Mouse (Mus musculus) granulocyte monocyte progenitor cell, adult 5-6 weeks (primary cell): ENCODE measurements around the gene Grem2. TPM values are rescaled to one million over a fixed set of nuclear protein-coding genes. Genes with fewer than 3 reads are reported as not detected.

Experiments
- ATAC-seq: replicated peaks from 2 replicates; pipeline ENCODE4 v1.8.0; 2016; ENCODE audit warnings: mild to moderate bottlenecking, moderate TSS enrichment, inconsistent platforms; ENCODE audit not compliant: poor library complexity, severe bottlenecking
- total RNA-seq, 2 experiments: library from RNA; stranded (forward) in 1 of 2; stranded (reverse) in 1 of 2; fragments of 200-712, 200-1000 nt in 1 of 2; fragments of >200 nt in 1 of 2; fragmentation: Nextera tagmentation in 1 of 2; gene quantifications; 2 replicates each; pipeline ENCODE4 v1.2.3; 2014 to 2017

The Grem2 gene
- total RNA-seq (2014; fragmentation: Nextera tagmentation) (not detected in 2 replicates), total RNA-seq (2017) (not detected in 2 replicates)

GRCm38 (mm10) chr1:174921298-174921955 lies at the start of gene Grem2:
Gene Grem2, minus strand, starts transcription at chr1:174921819.
- peak; percentile 53 for ATAC-seq

DNA sequence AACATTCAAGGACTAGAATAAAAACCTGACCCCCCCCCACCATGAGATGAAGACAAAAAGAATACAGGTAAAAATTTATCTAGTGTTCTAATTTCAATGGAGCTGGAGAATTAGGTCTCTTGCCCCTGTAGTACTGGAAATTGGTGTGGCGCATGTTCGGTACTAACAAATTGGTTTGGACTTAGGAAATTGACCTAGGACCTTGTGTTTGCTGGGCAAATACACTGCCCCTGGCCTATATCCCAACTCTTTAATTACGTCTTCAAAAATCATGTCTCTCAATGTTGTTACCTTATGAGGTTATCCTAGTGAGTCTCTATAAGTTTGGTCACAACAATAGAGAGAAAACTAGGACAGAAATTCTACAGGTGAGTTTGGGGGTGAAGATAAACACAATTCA lies 38.2 kb upstream of the Grem2 start:
- no peak for ATAC-seq

GRCm38 (mm10) chr1:174931003-174931619 lies 9.5 kb upstream of the Grem2 start:
- no peak for ATAC-seq

DNA sequence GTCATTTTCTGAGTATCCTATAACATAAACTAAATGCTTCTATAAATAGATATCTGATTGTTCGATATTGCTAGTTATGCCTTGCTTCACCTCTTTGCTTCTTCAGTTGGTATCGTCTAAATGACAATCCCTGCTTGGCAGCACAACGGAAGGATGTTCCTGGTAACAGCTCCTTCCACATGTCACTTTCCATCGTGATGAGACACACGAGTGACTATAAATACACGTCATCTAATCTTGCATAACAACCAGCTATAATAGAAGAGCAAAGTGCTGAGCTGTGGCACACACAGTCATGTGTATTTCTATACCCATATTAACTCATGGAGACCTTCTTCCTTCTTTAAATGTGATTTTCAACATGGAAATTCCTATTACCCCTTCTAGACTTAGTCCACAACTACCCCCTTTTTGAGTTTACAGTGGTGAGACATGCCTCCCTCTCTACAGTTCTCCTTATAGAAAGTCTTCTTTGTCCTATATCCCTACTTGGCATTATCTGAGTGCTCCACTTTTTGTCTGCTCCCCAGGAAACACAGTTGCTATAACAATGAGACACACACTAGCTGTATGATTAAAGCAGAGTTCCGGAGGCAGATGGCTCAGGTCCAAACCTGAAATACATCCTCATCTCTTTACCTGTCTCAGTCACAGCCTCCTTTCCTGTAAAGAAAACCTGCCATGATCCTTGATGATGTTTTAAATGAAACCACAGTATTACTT lies 8.0 kb upstream of the Grem2 start:
- no peak for ATAC-seq

DNA sequence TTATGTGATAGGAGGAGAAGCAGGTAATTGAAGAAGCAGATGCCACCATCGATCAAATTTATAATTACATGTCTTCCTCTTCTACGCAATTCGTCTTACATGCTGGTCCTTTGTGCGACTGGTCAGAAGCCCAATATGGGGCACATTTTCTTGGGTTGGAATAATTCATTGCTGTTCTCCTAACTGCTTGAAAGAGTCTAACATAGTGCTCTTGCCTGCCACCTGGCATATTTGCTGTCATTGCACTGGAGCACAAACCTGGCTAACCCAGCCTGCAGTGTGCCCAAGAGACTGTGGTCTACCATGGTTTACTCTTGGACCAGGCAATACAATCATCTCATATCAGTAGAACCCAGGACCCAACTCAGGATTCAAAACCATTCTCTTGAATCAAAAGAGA lies 2.7 kb downstream of the Grem2 start:
- ATAC-seq = no peak

- no peak for ATAC-seq
These were observed 3.3 kb downstream of the Grem2 start for GRCm38 (mm10) chr1:174918236-174918870.

DNA sequence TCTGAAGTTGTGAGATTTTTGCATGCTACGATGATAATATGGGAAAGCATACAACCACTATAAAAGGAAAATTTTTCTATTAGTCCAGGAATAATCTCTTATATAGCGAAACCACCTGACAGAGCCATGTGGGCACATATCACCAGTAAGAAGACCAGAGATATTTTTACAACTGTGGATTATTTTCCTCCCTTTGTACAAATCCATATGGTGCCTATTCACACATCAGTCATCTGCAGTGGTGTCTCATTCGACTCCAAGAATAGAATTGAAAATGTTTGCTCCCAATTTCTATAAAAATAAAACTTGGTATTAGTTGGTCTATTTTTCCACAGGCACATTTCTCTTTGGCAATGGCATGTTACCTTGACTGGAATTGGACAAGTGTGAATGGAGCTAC lies 11.8 kb downstream of the Grem2 start:
- ATAC-seq = no peak

DNA sequence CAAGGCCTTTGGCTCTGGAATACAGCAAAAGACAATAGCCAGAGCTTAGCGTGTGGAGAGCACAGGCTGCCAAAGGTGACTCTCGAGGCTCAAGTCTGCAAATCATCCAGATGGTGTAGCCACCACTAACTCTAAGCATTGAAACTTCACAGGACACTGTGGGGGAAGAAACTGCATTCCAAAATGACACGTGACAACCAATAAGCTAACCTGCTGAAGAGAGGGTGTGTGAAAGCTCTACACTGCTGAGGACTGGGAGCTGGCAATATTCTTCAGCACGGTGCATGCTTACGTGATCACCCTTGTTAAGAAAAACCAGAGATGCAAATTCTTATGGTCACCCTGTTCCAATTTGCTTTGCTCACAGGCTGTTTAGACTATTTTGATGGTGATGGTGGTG lies 13.4 kb downstream of the Grem2 start:
- no peak for ATAC-seq

DNA sequence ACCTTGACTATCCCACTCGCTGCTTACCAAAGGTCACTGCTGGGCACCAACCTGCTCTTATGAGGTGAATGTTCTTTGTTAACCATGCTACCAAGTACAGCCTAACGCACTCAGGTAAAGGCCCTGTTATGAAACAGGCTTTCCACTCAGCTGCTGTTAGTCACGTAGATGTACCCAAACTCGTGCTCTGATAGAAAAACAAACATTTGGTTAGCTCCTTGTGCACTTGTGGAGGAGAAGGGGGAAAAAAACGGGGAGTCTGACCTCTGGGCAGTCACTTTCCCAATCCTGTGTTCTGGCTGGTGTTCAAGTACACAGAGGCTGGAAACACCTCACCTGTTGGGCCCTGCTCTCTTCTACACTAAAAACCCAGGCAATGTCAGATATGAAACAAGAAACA lies 14.0 kb downstream of the Grem2 start:
- no peak for ATAC-seq

GRCm38 (mm10) chr1:174902755-174903154 lies 18.9 kb downstream of the Grem2 start:
- no peak for ATAC-seq

DNA sequence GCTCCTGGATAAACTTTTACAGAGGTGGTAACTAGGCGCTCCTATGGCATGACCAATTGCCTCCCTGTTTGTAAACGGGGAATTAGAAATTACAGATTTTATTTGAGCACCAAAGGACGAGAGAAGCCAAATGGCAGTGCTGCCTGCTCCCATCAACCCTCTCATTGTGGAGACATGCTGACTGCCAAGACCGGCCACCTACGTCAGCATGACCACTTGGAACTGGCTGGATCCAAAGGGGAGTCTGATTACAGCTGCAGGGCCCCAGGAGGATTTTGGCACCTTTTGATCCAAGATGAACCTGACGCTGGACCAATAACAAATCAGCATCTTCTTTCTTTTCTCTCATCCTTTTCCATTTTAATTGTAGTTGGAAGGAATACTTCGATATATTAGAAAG lies 29.1 kb downstream of the Grem2 start:
- no peak for ATAC-seq

GRCm38 (mm10) chr1:174888684-174889405 lies 32.8 kb downstream of the Grem2 start:
- ATAC-seq = no peak

- no peak for ATAC-seq
These were observed 33.5 kb downstream of the Grem2 start for GRCm38 (mm10) chr1:174888073-174888472.

- no peak for ATAC-seq
These were observed 39.1 kb downstream of the Grem2 start for GRCm38 (mm10) chr1:174882496-174882895.

DNA sequence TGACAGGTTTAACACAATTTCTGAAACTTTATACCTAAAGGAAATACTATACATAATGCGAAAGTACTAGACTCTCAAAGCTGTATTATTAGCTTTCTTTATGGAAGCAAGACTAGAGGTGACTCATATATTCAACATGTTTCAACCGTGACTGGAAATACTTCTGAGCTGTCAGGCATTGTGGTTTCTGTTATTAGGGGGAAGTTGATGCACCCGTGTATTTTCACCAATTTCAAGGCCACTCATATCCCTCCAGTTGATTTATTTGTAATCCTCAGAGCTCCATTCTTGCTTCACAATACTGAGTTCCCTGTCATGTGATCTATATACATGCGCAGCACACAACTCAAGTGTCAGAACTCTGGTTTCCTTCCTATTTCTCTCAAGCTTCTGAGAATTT lies 46.4 kb downstream of the Grem2 start:
- ATAC-seq = no peak

DNA sequence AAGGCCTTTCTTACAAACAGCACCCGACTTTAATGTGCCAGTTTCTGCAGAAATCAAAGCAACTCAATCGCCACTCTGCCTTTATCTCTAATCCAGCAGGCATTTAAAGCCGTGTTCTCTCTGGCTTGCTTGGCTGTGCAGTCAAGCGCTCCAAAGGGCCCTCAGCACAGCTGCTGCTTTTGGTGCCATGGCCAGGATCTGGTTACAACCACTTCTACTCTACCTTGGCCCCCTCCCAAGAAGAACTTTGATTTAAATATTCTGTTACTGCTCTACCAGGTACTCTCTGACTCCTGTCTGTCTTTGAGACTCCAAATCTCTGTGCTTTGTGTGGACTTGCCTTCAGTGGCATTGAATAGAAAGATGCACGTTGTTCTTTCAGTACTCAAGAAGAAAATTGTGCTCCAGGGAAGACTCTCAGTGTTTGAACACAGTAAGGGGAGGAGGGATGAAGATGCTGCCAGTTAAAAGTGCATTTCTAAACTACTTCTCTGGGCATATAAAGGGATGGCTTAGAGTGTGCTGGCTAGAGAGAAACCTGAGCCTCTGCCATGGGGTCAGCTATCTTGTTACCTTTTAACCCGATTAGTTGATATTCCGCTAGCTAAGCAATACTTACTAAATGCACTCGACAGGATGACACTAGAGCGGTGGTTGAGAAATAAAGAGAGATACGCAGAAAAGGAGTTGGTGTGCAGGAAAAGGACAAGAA lies 61.1 kb downstream of the Grem2 start:
- ATAC-seq = no peak

- no peak for ATAC-seq
These were observed 65.4 kb downstream of the Grem2 start for GRCm38 (mm10) chr1:174856188-174856587.

DNA sequence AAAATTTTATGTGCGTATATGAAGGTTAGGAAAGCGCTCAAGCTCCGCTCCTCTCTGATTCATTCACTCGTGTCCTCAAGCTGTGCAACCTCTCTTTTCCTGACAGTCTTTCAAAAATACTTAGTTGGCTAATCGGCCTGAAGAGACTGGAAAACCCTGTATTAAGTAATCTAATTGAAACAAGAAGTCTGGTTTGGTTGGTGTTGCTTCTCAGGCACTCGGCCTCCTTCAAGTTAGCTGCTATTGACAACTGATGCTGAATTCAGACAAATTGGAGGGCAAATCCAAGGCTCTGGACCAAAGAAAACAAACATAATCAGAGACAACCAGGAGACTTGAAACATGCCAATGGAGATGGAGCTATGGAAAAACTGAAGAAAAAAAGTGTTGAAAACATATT lies 76.8 kb downstream of the Grem2 start:
- no peak for ATAC-seq

- no peak for ATAC-seq
These were observed 84.8 kb downstream of the Grem2 start for GRCm38 (mm10) chr1:174836861-174837260.

- ATAC-seq = no peak
These were observed 95.1 kb downstream of the Grem2 start for GRCm38 (mm10) chr1:174826562-174826961.
